Mouse (Mus musculus): ENCODE data around the gene Tst. TPM values are rescaled to one million over a fixed set of nuclear protein-coding genes. Genes with fewer than 3 reads are reported as not detected.

Gene Tst
- polyA plus RNA-seq, 1 experiment from 2014 or later: 43.5 TPM

Other genes starting within 250 kb of the Tst start
- 108 and 111 TPM in 2 replicates for gene Ift27, start 231.8 kb downstream of the Tst start, polyA plus RNA-seq (2015; fragmentation: Nextera tagmentation; extraction: Ambion mirVana)
- gene Pvalb, start 199.5 kb downstream of the Tst start, polyA plus RNA-seq (2015; fragmentation: Nextera tagmentation; extraction: Ambion mirVana): 5.8 and 7.0 TPM in 2 replicates
- gene Ncf4, start 161.1 kb downstream of the Tst start, polyA plus RNA-seq (2015; fragmentation: Nextera tagmentation; extraction: Ambion mirVana): 1.2 and 1.6 TPM in 2 replicates
- 0.06 and 0.16 TPM in 2 replicates for gene Csf2rb2, start 100.2 kb downstream of the Tst start, polyA plus RNA-seq (2015; fragmentation: Nextera tagmentation; extraction: Ambion mirVana)
- 0.44 and 0.49 TPM in 2 replicates for gene Csf2rb, start 80.2 kb downstream of the Tst start, polyA plus RNA-seq (2015; fragmentation: Nextera tagmentation; extraction: Ambion mirVana)
- gene Tex33, start 10.0 kb downstream of the Tst start, polyA plus RNA-seq (2015; fragmentation: Nextera tagmentation; extraction: Ambion mirVana): 0.17 TPM in 1 of 2 replicates, not detected in the other
- 5.1 and 5.2 TPM in 2 replicates for gene Mpst, start 509 bp upstream of the Tst start, polyA plus RNA-seq (2015; fragmentation: Nextera tagmentation; extraction: Ambion mirVana)
- gene Kctd17, start 22.7 kb upstream of the Tst start, polyA plus RNA-seq (2015; fragmentation: Nextera tagmentation; extraction: Ambion mirVana): 161 and 172 TPM in 2 replicates
- gene Tmprss6, start 62.7 kb upstream of the Tst start, polyA plus RNA-seq (2015; fragmentation: Nextera tagmentation; extraction: Ambion mirVana): 0.29 and 0.51 TPM in 2 replicates
- 0.26 and 0.37 TPM in 2 replicates for gene Il2rb, start 89.4 kb upstream of the Tst start, polyA plus RNA-seq (2015; fragmentation: Nextera tagmentation; extraction: Ambion mirVana)
- 9.9 and 11.6 TPM in 2 replicates for gene C1qtnf6, start 125.5 kb upstream of the Tst start, polyA plus RNA-seq (2015; fragmentation: Nextera tagmentation; extraction: Ambion mirVana)
- gene Sstr3, start 138.8 kb upstream of the Tst start, polyA plus RNA-seq (2015; fragmentation: Nextera tagmentation; extraction: Ambion mirVana): 0.95 and 1.1 TPM in 2 replicates
- gene Rac2, start 166.9 kb upstream of the Tst start, polyA plus RNA-seq (2015; fragmentation: Nextera tagmentation; extraction: Ambion mirVana): 4.0 and 5.7 TPM in 2 replicates
- 6.2 and 6.4 TPM in 2 replicates for gene Cyth4, start 191.1 kb upstream of the Tst start, polyA plus RNA-seq (2015; fragmentation: Nextera tagmentation; extraction: Ambion mirVana)

All from hindbrain, embryonic 16.5 days (tissue).